8 mouse cellular contexts compared by ENCODE assay signal in the genomic region with DNA sequence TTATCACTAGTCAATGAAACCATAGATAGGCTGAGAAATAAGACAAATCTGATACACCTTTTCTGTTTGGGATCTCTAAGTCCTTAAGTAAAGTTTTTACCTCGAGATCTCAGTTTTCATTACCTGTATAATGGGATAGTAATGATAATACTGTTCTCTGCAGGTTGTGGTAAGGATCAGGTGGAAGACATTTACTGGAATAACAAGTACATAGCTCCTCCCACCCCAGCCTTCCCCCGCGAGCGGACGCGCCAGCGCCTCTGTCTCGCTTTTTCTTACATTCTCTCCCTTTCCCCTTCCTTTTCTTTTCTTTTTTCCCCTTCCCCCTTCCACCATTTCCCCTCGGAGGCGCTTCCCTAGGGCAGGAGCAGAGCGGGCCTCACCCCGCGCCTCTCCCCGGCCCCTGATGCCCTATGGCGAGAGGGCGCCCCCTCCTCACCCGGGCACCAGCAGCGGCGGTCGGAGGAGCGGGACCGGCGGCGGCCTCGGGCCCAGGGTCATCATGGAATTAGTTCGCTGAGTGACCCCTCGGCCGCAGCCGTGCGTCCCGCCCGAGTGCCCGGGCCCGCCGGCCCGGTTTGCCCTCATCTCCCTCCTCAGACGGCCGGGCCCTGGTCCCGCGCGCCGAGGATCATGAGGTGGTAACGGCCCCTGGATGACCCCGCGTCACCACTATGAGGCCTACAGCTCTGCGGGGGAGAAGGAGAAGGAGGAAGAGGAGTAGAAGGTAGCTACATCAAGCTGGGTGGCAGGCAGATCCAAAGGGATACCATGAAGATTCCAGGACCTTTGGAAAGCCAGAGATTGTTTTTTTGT.
DNase-seq lines count a peak whose midpoint lies in the region; ATAC-seq lines count a peak whose summit lies in the region.

No protein-coding gene starts in this region.

- H3K36me3 ChIP-seq in kidney, embryonic 16.5 days (ENCODE audit: insufficient read depth, low read length) = no peaks in the 10 kb centered on the region
- no peaks in the 10 kb centered on the region for H3K36me3 ChIP-seq in embryonic facial prominence, embryonic 11.5 days (replicated peaks; ENCODE audit: control insufficient read depth, insufficient read depth, low read depth, low read length)
- no peaks in the 10 kb centered on the region for H3K36me3 ChIP-seq in hindbrain, embryonic 16.5 days (ENCODE audit: control insufficient read depth, insufficient read depth, low read length)

- peak overlapping the region; percentile 51; the same call in 1 of the 2 replicates for H3K9ac ChIP-seq in kidney, embryonic 16.5 days (replicated peaks; ENCODE audit: low read length)
- peak overlapping the region; percentile 60 for H3K9ac ChIP-seq in embryonic facial prominence, embryonic 11.5 days (replicated peaks; ENCODE audit: low read length)
- peak overlapping the region; percentile 60 for H3K9ac ChIP-seq in hindbrain, embryonic 16.5 days (ENCODE audit: low read depth, low read length)

- 3% methylated on average over 45 of the region's 46 CpGs for WGBS in kidney, embryonic 16.5 days
- WGBS in embryonic facial prominence, embryonic 11.5 days = 2% methylated on average over 44 of the region's 46 CpGs
- 4% methylated on average over 46 of the region's 46 CpGs for whole genome bisulfite sequencing in hindbrain, embryonic 16.5 days

- no peaks in the 10 kb centered on the region for H3K4me1 ChIP-seq in kidney, embryonic 16.5 days (ENCODE audit: insufficient read depth, low read length)
- H3K4me1 ChIP-seq in embryonic facial prominence, embryonic 11.5 days (ENCODE audit: control insufficient read depth, insufficient read depth, low read length) = no peaks in the 10 kb centered on the region
- H3K4me1 ChIP-seq in hindbrain, embryonic 16.5 days (ENCODE audit: control insufficient read depth, insufficient read depth, low read depth, low read length) = no peaks in the 10 kb centered on the region; the same call in 1 of the 2 replicates

- H3K4me3 ChIP-seq in kidney, embryonic 16.5 days (ENCODE audit: low read length) = peak overlapping the region; percentile 48
- peak overlapping the region; percentile 35 for H3K4me3 ChIP-seq in embryonic facial prominence, embryonic 11.5 days (ENCODE audit: low read depth, low read length)
- H3K4me3 ChIP-seq in hindbrain, embryonic 16.5 days (ENCODE audit: low read length) = peak overlapping the region; percentile 45

- H3K4me2 ChIP-seq in kidney, embryonic 16.5 days (replicated peaks; ENCODE audit: low read depth, low read length) = peak overlapping the region; percentile 77
- peak overlapping the region; percentile 64 for H3K4me2 ChIP-seq in embryonic facial prominence, embryonic 11.5 days (ENCODE audit: low read depth, low read length)
- H3K4me2 ChIP-seq in hindbrain, embryonic 16.5 days (ENCODE audit: low read length) = peak overlapping the region; percentile 73

- ATAC-seq in kidney, embryonic 16.5 days (ENCODE audit: low FRiP score, low TSS enrichment) = peak; percentile 67
- ATAC-seq in embryonic facial prominence, embryonic 11.5 days (replicated peaks; ENCODE audit: insufficient number of reproducible peaks, low FRiP score, low TSS enrichment, low read depth) = 0 out of 2 replicates have a peak, but pooled peaks have one; percentile 48
- peak; percentile 48 for ATAC-seq in hindbrain, embryonic 16.5 days

- DNase-seq in kidney, adult 11 months = no peak
- peak; percentile 17 for DNase-seq in embryonic facial prominence, embryonic 11.5 days (ENCODE audit: low spot score)
- DNase-seq in neural tube, embryonic 10.5 days (ENCODE audit: extremely low spot score, low spot score) = peak; percentile 48
- DNase-seq in thymus, postnatal 25 days = no peak
- no peak for DNase-seq in left cerebral cortex, postnatal 36 days (ENCODE audit: low spot score in 2 of 2)
- no peak for DNase-seq in heart, postnatal 36 days

- no peaks in the 10 kb centered on the region for H3K27me3 ChIP-seq in kidney, embryonic 16.5 days (ENCODE audit: insufficient read depth, low read length)
- H3K27me3 ChIP-seq in embryonic facial prominence, embryonic 11.5 days (ENCODE audit: control insufficient read depth, insufficient read depth, low read length) = no peaks in the 10 kb centered on the region
- no peaks in the 10 kb centered on the region for H3K27me3 ChIP-seq in hindbrain, embryonic 16.5 days (replicated peaks; ENCODE audit: control insufficient read depth, insufficient read depth, low read length)

- H3K9me3 ChIP-seq in kidney, embryonic 16.5 days (ENCODE audit: low read length) = no peaks in the 10 kb centered on the region
- no peaks in the 10 kb centered on the region for H3K9me3 ChIP-seq in embryonic facial prominence, embryonic 11.5 days (replicated peaks; ENCODE audit: control insufficient read depth, low read length)
- no peaks in the 10 kb centered on the region for H3K9me3 ChIP-seq in hindbrain, embryonic 16.5 days (ENCODE audit: control insufficient read depth, low read length)

- intact Hi-C loops in left cerebral cortex, postnatal 36 days (cut with DNase I) = no loop called here
- intact Hi-C loops in heart, postnatal 36 days (cut with DNase I) = no loop called here

- no peak overlapping the region for H3K27ac ChIP-seq in kidney, embryonic 16.5 days (ENCODE audit: low read length)
- no peak overlapping the region for H3K27ac ChIP-seq in embryonic facial prominence, embryonic 11.5 days (replicated peaks; ENCODE audit: low read depth, low read length)
- H3K27ac ChIP-seq in hindbrain, embryonic 16.5 days (ENCODE audit: low read depth, low read length) = no peak overlapping the region

Comparison
In these comparisons a context has a peak if more than half of its experiments do, and no peak if none do; other contexts are left out.
1. DNase-seq: peak in embryonic facial prominence, embryonic 11.5 days (single experiment) and neural tube, embryonic 10.5 days (single experiment); none in kidney, adult 11 months (single experiment), thymus, postnatal 25 days (single experiment), left cerebral cortex, postnatal 36 days (0 of 2) and heart, postnatal 36 days (0 of 2).
2. Peak in every context shown above with its lines, with median percentiles within 50 percentile points of each other: ATAC-seq, H3K4me2 ChIP-seq, H3K4me3 ChIP-seq and H3K9ac ChIP-seq.